In genomic region chr5:37247456-37247855, GRCm38 (mm10) we compare ENCODE assay signal across 12 mouse cellular contexts. TPM values are rescaled to one million over a fixed set of nuclear protein-coding genes. Genes with fewer than 3 reads are reported as not detected.
DNase-seq lines count a peak whose midpoint lies in the region; ATAC-seq and TF ChIP-seq lines count a peak whose summit lies in the region.
"Had no signal": no experiment of that assay in that cellular context is flagged by ENCODE, and none has a peak within 500 bp of the region (broad histone marks: within the 10 kb centered on the region; RNA-seq: fewer than 3 reads in every experiment).

No protein-coding gene starts in this region.

- no peaks in the 10 kb centered on the region for H3K27me3 ChIP-seq in ES-Bruce4 (ENCODE audit: control insufficient read depth, insufficient read depth, low read length, poor library complexity, severe bottlenecking)
- no peaks in the 10 kb centered on the region for H3K27me3 ChIP-seq in cerebellum, adult 2 months (ENCODE audit: control insufficient read depth, insufficient read depth, low read length)
- H3K27me3 ChIP-seq in forebrain, embryonic 13.5 days = peaks cover 24% of the 10 kb centered on the region
- peaks cover 28% of the 10 kb centered on the region for H3K27me3 ChIP-seq in midbrain, embryonic 11.5 days (ENCODE audit: control insufficient read depth, insufficient read depth, low read length)

- peak overlapping the region; percentile 1; the same call in 1 of the 2 replicates for H3K4me3 ChIP-seq in ES-Bruce4 (ENCODE audit: low read depth, low read length)
- peak overlapping the region; percentile 64 for H3K4me3 ChIP-seq in cerebellum, adult 2 months (replicated peaks; ENCODE audit: insufficient read depth, low read depth, low read length)
- peak overlapping the region; percentile 78 for H3K4me3 ChIP-seq in forebrain, embryonic 13.5 days
- peak overlapping the region; percentile 77 for H3K4me3 ChIP-seq in midbrain, embryonic 11.5 days (ENCODE audit: low read depth, low read length)

- peaks cover 5% of the 10 kb centered on the region for H3K4me1 ChIP-seq in ES-Bruce4 (ENCODE audit: control insufficient read depth, insufficient read depth, low read length)
- peaks cover 44% of the 10 kb centered on the region for H3K4me1 ChIP-seq in cerebellum, adult 2 months (ENCODE audit: control insufficient read depth, insufficient read depth, low read length)
- peaks cover 81% of the 10 kb centered on the region for H3K4me1 ChIP-seq in forebrain, embryonic 13.5 days
- H3K4me1 ChIP-seq in midbrain, embryonic 11.5 days (ENCODE audit: control insufficient read depth, insufficient read depth, low read length) = peaks cover 25% of the 10 kb centered on the region

- no peaks in the 10 kb centered on the region for H3K36me3 ChIP-seq in ES-Bruce4 (ENCODE audit: control insufficient read depth, insufficient read depth, low read length, poor library complexity, severe bottlenecking)
- 0 out of 2 replicates have a peak, but pooled peaks cover 3% of the 10 kb centered on the region for H3K36me3 ChIP-seq in forebrain, embryonic 13.5 days (ENCODE audit: poor library complexity, severe bottlenecking)
- H3K36me3 ChIP-seq in midbrain, embryonic 11.5 days (ENCODE audit: control insufficient read depth, insufficient read depth, low read length) = no peaks in the 10 kb centered on the region

- peak overlapping the region; percentile 82 for H3K4me2 ChIP-seq in forebrain, embryonic 13.5 days
- peak overlapping the region; percentile 81 for H3K4me2 ChIP-seq in midbrain, embryonic 11.5 days

- peak overlapping the region; percentile 66 for H3K27ac ChIP-seq in ES-Bruce4 (ENCODE audit: insufficient read depth, low read length)
- H3K27ac ChIP-seq in cerebellum, adult 2 months (ENCODE audit: insufficient read depth, low read length) = peak overlapping the region; percentile 80
- H3K27ac ChIP-seq in forebrain, embryonic 13.5 days = peak overlapping the region; percentile 97
- H3K27ac ChIP-seq in midbrain, embryonic 11.5 days (ENCODE audit: low read depth, low read length) = peak overlapping the region; percentile 96; the same call in 1 of the 2 replicates

- no peak for TF ChIP-seq POLR2A in ES-Bruce4 (IDR thresholded peaks at IDR 0.05; ENCODE audit: insufficient read depth, low read length)
- peak; percentile 19; the same call in 1 of the 2 replicates for TF ChIP-seq POLR2A in cerebellum, adult 2 months (IDR thresholded peaks at IDR 0.05; ENCODE audit: borderline replicate concordance, insufficient read depth, low read length)

- WGBS in cerebellum, adult 2 months = 3% methylated on average over 4 of the region's 4 CpGs
- 58% methylated on average over 4 of the region's 4 CpGs for WGBS in forebrain, embryonic 13.5 days
- WGBS in midbrain, embryonic 11.5 days = 57% methylated on average over 4 of the region's 4 CpGs

- TF ChIP-seq EP300 in ES-Bruce4 (IDR thresholded peaks at IDR 0.05; ENCODE audit: insufficient read depth, low read depth, low read length) = peak; percentile 92

- ATAC-seq in forebrain, embryonic 13.5 days = no peak
- no peak for ATAC-seq in midbrain, embryonic 11.5 days (ENCODE audit: low FRiP score)

- H3K9me3 ChIP-seq in ES-Bruce4 (replicated peaks; ENCODE audit: control insufficient read depth, insufficient read depth, low read length, poor library complexity, severe bottlenecking) = no peaks in the 10 kb centered on the region
- H3K9me3 ChIP-seq in forebrain, embryonic 13.5 days (replicated peaks) = no peaks in the 10 kb centered on the region
- no peaks in the 10 kb centered on the region for H3K9me3 ChIP-seq in midbrain, embryonic 11.5 days (ENCODE audit: control insufficient read depth, low read length)

- H3K9ac ChIP-seq in ES-Bruce4 (ENCODE audit: low read depth, poor library complexity, severe bottlenecking) = no peak overlapping the region
- peak overlapping the region; percentile 88 for H3K9ac ChIP-seq in forebrain, embryonic 13.5 days
- H3K9ac ChIP-seq in midbrain, embryonic 11.5 days (ENCODE audit: low read length) = peak overlapping the region; percentile 90; the same call in 1 of the 2 replicates
- H3K9ac ChIP-seq: lung, embryonic 14.5 days had no signal

- peak; percentile 77 to 89 for DNase-seq in cerebellum, adult 2 months
- peak; percentile 88 for DNase-seq in midbrain, embryonic 11.5 days (ENCODE audit: low spot score, missing footprints)
- no peak for DNase-seq in lung, postnatal 36 days
- no peak for DNase-seq in T-cell, adult 2 months (ENCODE audit: low spot score)
- no peak for DNase-seq in thymus, postnatal 14 days
- DNase-seq in adrenal gland, postnatal 10 days = no peak
- DNase-seq: adrenal gland, postnatal 14 days; kidney, adult 18-20 months; lung, embryonic 14.5 days; right cerebral cortex, postnatal 4 days had no signal

- no peak for TF ChIP-seq CTCF in ES-Bruce4 (IDR thresholded peaks at IDR 0.05; ENCODE audit: low read depth, low read length)
- TF ChIP-seq CTCF in cerebellum, adult 2 months (IDR thresholded peaks at IDR 0.05; ENCODE audit: borderline replicate concordance, insufficient read depth, low read depth, low read length) = no peak

RNA-seq across cellular contexts. Expression of gene Crmp1, which starts 5.7 kb away (rescaled TPM):
- polyA plus RNA-seq in ES-Bruce4 (2011; ENCODE audit: insufficient read depth, insufficient read length, low read depth, missing spikeins) = 17.0 and 17.4 TPM in 2 replicates
- 207 and 227 TPM in 2 replicates for polyA plus RNA-seq in cerebellum, adult 2 months (2012; rRNA removed)
- polyA plus RNA-seq in forebrain, embryonic 13.5 days (2015; fragmentation: Nextera tagmentation; extraction: Ambion mirVana) = 474 and 511 TPM in 2 replicates
- 272 and 295 TPM in 2 replicates for polyA plus RNA-seq in midbrain, embryonic 11.5 days (2014; fragmentation: Nextera tagmentation; extraction: Ambion mirVana)
- total RNA-seq in adrenal gland, postnatal 10 days (2021) = 10 to 100 TPM; 11.1 to 19.5 TPM

Comparison
In these comparisons a context has a peak if more than half of its experiments do, and no peak if none do; other contexts are left out.
1. H3K4me3 ChIP-seq: peak in every context shown above with its lines; median percentile 78 in forebrain, embryonic 13.5 days; 77 in midbrain, embryonic 11.5 days; 64 in cerebellum, adult 2 months; 1 in ES-Bruce4.
2. DNase-seq: peak in cerebellum, adult 2 months (2 of 2) and midbrain, embryonic 11.5 days (single experiment); none in lung, postnatal 36 days (single experiment), T-cell, adult 2 months (single experiment), thymus, postnatal 14 days (single experiment) and adrenal gland, postnatal 10 days (single experiment).
3. RNA of gene Crmp1, which starts 5.7 kb away (polyA plus RNA-seq): 474 to 511 TPM in forebrain, embryonic 13.5 days, 272 to 295 TPM in midbrain, embryonic 11.5 days and 207 to 227 TPM in cerebellum, adult 2 months; 17.0 to 17.4 TPM in ES-Bruce4; every median in the first group is over 10 times any median in the second.
4. Peak in every context shown above with its lines, with median percentiles within 50 percentile points of each other: H3K27ac ChIP-seq.